Mouse (Mus musculus) left cerebral cortex, adult 11 months (tissue): ENCODE results near the gene Slc13a2.

Experiments used
- DNase-seq: peaks from one replicate; pipeline ENCODE4 v3.0.0; 2022; ENCODE audit warnings: low spot score

Slc13a2 gene

DNA sequence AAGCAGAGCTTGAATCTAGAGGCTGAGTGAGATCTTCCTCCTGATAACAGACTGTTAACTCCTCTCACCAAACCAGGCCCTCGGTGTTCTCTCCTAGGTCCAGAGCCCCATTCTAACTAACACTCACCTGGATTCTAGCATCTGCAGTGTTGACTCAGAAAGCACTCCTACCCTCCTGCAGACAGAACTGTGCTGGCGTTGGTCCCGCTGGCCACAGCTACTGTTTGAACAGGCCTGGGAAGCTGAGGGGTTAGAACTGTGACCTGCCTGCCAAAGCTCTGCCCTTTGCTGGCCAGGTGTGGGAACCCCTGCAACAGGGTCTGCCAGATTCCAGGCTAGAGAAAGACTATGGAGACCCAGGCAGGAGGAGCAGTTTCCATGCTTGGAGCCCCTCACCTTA, 29.3 kb downstream of the Slc13a2 start:
- DNase-seq: no peak

- DNase-seq: no peak
Measured at GRCm38 (mm10) chr11:78386508-78387043, 35.4 kb downstream of the Slc13a2 start, which contains the start of gene Foxn1. Foxn1 (minus strand) TSS chr11:78386558.

GRCm38 (mm10) chr11:78385776-78386175, 36.2 kb downstream of the Slc13a2 start:
- no peak for DNase-seq

DNA sequence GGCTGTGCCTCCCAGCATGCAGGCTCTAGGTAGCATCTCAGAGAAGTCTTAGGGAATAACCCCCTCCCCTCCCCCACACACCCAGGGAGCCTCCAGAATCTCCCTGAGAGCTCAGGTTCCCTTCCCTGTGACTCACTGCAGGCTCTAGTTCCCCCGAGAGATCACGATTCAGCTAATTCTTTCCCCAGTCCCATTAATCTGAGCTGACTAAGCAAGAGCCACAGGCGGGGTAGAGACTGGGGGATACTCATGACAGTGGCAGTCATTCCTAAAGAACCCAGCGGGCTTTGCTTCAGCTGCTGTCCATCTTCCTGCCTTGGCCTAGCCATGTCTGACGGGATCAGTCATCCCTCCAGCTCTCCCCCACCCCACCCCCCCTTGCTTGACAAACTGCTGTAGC, 39.3 kb downstream of the Slc13a2 start:
- DNase-seq: no peak

- no peak for DNase-seq
Measured at GRCm38 (mm10) chr11:78382286-78382685, 39.7 kb downstream of the Slc13a2 start.

GRCm38 (mm10) chr11:78380996-78381395, 41.0 kb downstream of the Slc13a2 start:
- no peak for DNase-seq

GRCm38 (mm10) chr11:78380351-78380750, 41.7 kb downstream of the Slc13a2 start:
- no peak for DNase-seq

- DNase-seq: no peak
Measured at GRCm38 (mm10) chr11:78377549-78378159, 44.4 kb downstream of the Slc13a2 start.

DNA sequence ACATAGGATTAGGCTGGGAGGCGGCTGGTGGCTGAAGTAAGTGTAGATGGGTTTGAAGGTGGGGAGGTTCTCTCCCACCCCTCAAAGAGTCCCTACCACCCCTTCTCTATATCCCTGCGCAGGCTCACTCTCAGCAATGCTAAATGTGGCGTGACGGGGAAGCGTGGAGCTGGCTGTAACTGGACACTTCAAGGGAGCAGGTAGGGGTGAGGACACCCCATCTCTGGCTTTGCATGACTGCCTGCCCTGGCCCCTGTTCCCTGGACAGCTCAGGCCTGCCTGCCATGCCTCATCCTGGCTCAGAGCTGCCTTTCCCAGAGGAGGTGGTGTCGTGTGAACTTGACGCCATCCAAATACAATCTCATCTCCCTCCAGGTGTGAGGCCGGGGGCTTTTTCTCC, 47.9 kb downstream of the Slc13a2 start:
- no peak for DNase-seq

DNA sequence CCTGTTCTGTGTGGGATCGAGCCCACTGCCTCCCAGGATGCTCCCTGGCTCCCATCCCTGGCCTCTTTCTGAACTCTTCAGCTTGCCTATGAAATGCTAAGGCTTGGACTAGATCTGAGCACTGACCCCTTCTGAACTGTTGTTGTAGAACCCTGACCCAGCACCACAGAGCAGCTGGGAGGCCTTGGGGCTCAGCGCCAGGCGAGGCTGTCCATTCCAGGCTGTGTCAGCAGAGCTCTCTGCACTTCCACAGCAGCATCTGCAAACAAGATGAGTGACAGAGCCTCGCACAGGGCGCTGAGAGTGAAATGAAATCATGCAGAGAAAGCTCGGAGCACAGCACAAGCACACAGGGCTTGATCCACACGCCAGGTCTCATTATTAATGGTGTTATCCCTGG, 49.4 kb downstream of the Slc13a2 start:
- no peak for DNase-seq

DNA sequence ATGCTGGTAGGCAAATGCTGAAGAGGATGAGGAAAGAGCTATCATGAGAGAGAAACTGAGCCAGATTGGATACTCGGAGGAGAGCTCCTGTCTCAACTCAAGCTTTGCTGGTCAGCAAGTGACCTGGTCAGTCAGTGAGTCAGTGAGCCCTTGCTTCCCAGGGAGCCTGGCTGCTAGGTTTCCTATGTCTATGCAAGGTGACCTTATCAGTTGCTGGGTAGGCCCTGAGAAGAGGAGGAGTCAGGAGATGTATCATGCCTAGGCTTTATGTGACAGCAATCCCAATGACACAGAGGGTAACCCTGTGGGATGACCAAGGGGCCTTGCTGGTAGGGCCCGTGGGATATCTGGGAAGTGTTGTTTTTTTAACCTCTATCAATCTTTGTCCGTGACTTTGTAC, 49.9 kb downstream of the Slc13a2 start:
- DNase-seq: no peak

- DNase-seq: no peak
Measured at GRCm38 (mm10) chr11:78371711-78372110, 50.3 kb downstream of the Slc13a2 start.

DNA sequence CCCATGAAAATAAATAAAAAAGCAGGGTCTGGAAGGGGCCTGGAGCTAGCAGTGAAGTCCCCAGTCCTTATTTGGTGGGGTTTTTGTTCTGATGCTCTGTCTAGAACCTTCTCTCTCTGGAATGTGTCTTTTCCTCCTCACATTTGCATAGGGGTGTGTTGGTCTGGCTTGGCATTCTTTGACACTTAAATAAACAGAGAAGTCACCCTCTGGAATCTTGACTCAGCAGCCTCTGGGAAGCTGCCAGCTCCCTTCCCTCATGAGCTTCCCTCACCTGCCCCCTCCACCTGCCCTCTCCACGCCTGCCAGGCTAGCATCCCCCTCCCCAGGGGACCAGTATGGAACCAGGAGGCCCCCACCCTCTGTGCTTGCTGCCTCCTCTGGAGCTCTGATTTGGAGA, 51.6 kb downstream of the Slc13a2 start:
- DNase-seq: no peak

DNA sequence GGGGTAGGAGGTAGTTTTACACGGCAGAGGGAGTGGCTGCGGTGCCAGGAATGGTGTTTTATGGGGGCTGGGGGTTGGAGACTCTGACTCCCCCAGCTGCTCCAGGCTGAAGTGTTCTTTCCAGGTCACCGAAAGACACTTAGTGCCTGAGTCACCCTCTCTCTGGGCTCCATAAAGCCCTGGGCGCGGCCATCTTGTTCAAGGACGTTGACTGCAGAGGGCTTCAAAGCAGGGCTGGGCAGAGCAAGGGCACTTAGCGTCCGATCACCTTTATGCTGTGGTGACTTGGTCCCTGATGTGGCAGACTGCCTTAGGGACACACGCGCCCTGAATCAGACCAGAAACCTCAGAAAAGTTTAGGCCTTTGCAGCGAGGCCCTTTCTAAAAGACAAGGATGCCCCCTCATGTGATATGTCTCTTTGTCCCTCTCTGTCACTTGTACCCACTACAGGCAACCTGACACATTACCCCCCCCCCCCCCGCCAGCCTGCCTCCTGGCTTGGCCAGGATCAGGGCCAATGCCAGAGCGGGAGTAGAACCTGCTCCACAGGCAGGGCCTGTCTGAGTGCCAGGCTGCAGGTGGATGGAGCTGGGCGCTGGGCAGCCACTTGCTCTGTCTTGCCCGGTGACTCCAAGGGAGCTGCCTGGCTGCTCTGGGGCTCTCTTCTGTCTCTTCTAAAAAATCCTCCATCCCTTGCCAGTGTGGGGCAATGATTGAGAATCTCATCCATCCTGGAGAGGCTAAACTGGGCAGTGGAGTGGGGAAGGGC, 54.4 kb downstream of the Slc13a2 start:
- no peak for DNase-seq

DNA sequence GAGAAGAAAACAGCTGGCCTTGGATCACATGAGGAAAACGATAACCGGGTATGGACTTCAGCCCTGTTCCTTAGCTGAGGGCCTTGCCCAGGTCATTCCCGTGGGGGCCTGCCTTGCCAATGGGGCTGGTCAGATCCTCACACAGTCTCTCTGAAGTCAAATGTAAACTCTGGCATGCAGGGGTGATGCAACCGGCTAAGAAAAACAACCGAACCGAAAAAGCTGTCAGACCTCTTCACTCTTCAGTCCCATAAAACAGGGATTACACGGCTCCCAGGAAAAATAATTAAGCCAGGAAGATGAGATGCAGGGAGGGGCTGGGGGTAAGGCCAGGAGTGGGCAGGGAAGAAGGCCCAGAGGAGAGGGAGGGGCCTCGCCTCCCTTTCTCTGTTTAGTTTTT, 57.9 kb downstream of the Slc13a2 start:
- no peak for DNase-seq

DNA sequence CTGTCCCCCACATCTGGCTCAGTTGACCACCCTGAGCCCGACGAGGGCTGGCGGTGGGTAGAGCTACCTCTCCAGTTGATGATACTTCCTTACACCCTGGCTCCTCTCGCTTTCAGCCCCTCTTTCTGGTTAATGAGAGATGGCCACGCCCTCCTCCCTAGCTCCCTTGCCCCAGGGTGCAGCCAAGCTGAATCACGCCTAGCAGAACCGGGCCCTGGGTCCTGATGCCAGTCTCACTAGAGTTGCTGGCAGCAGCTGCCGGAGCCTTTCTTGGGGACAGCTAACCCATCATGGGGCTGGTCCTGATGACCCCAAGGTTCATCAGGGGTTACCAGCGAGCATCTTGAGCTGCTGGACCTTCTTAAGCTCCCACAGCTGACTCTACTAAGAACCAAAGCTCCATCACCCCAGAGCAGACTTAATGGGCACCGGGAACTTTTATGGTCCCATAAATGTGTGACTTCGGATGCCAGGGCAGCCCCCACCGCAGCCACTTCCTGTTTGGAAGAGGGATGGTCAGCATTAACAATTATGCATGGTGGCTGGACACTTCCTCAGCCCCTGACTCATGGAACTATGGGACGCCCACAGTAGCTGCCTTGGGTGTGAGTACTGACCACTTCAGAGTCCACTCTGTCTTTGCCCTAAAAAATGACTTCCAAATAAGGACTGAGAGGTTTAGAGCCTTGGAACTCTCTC, 58.6 kb downstream of the Slc13a2 start:
- no peak for DNase-seq

- DNase-seq: no peak
Measured at GRCm38 (mm10) chr11:78360789-78361131, 61.3 kb downstream of the Slc13a2 start.

DNA sequence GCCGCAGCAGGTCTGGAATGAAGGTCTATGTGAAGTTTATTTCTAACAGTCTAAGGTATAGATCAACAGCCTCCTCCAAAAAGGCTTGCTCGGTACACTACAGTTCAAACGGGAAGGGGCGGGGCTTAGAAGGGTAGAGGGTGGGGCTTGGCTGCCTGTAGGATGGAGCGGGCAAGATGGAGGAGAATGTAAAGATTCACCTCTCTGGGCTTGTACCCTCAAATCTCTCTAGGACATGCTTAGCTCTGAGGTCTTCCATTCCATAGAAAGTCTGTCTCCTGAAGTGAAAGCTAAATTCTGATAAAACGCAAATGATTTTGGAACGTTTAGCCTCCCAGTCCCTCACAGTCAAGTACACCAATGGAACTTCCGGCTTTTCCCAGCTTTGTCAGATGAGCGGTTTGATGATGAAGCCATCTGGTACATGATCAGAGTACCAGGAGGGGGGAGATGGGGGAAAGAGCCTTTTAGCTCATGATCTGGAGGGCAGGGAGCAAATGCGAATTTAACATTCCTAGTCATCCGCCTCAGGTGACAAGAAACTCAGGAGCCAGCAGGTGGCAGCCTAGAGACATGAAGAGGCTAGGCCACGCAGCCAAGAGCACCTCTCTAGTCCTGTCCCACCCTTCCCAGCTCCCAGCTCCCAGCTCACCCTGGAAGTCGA, 61.8 kb downstream of the Slc13a2 start:
- no peak for DNase-seq

DNA sequence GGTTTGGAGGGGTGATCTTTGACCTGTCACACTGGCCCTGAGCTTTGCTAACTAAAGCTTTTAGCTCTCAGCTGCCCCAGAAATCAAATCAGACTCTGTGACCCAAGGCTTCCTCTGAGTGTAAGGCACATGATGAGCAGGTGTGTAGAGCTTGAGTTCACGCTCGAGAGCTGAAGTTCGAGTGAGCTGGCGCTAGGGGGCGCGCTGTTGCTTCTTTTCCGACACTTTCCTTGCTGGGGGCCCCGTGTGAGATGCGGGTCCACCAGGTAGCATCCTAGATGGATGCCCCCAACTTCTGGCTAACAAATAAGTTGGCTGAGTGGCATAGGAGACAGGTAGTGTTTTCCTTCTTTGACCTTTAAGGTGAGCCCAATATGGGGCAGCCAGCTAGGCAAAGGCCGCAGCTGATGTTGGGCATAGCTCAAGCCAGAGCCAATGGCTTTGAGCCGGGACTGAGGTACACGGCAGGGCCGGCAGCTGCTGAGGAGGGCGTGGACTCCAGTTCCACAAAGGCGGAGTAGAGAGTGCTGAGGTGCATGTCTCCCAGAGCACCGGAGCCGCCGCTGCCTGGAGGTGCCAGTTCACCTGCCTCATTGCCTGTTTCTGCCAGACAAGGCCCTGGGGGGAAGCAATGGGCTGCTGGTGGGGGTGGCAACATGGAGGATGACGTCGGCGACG, 63.5 kb downstream of the Slc13a2 start:
- no peak for DNase-seq

- DNase-seq: no peak
Measured at GRCm38 (mm10) chr11:78355471-78356238, 66.4 kb downstream of the Slc13a2 start.

- DNase-seq: no peak
Measured at GRCm38 (mm10) chr11:78354905-78355304, 67.1 kb downstream of the Slc13a2 start.
